Mouse (Mus musculus): Measurements from ENCODE around the gene Olfr549. TPM values are rescaled to one million over a fixed set of nuclear protein-coding genes. Genes with fewer than 3 reads are reported as not detected.

Olfr549 gene
- not detected in 2 replicates for polyA plus RNA-seq (2012; rRNA removed)

GRCm38 (mm10) chr7:102549570-102549969 is at the start of gene Olfr549:
Gene Olfr549 (plus strand): TSS chr7:102549870.
- DNase-seq (ENCODE audit: low read depth) = no peak

DNA sequence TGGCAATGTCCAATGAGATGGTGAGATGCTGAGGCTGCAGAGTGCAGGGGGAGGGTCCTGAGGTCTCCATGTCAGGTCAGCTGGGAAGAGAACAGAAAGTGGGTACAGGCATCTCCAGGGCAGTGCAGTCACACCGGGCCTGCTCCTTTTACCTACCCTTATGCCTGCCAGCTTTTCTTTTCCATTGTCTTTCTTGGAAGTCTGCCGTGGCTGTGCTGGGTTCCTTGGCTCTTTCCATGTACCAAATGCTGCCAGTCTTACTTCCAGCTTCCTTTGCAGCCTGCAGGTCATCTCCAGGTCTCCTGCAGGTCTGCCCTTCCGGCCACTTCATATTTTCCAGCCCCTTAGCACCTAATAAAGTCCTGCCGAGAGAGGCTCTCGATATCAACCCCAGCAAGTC is 47.7 kb upstream of the Olfr549 start:
- DNase-seq (ENCODE audit: low read depth) = no peak

- DNase-seq (ENCODE audit: low read depth) = no peak
Observed at GRCm38 (mm10) chr7:102506848-102507247, 42.8 kb upstream of the Olfr549 start.

DNA sequence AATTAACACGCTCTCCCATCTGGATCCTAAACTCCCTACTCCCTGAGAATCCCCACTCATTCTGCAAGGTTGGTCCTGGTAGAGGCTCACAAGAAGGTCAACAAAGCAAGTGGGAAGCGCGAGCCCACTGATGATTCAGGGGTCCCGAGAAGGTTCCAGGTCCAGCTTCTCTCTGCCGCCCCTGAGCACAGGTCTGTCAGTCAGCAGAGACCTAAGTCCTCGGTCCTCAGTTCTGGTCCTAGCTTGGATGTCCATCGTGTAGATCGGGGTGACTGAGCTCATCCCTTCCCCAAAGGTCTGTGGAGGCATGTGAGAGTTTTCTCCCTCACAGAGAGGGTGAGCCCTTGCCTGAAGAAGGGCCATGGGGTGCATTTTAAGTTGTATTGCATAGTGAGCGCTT is 41.6 kb upstream of the Olfr549 start:
- DNase-seq (ENCODE audit: low read depth) = no peak

DNA sequence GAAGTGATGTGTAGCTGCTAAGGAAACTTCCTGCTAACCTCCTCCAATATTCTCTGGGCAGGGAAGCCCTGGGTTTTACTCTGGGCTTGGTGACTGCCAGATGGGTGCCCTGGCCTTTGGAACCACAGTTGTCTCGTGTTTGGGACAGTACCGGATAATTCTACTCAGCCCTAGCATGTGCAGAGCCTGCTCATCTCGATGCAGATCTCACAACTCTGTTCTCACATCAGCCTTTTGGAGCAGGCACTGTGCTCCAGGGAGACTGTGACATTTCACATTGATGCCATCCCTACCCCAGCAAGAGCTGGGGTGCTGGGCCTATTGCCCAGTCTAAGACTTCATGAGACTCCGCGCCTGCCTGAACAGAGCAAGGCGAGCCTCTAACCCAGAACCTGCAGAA is 41.0 kb upstream of the Olfr549 start:
- no peak for DNase-seq (ENCODE audit: low read depth)

DNA sequence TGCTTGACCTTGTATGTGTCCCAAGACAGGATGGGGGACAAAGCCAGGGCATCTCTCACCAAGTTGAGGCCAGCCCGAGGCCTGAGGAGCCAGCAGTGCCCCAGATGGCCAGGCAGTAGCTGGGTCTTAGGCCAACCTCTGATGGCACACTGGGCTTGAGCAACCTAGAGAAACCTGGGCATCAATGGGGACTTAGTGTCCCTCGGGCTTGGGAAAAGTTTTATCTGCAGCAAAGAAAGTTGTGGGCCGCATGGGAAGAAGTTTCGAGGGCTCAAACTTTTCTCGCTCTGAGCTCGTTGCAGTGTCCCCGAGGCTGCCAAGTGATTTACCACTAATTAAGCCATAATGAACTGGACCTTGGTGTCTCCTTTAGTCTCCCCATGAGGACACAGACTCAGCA is 39.9 kb upstream of the Olfr549 start:
- DNase-seq (ENCODE audit: low read depth) = no peak

GRCm38 (mm10) chr7:102511927-102512326 is 37.7 kb upstream of the Olfr549 start:
- no peak for DNase-seq (ENCODE audit: low read depth)

GRCm38 (mm10) chr7:102512814-102513435 is 36.7 kb upstream of the Olfr549 start:
- DNase-seq (ENCODE audit: low read depth) = no peak

- no peak for DNase-seq (ENCODE audit: low read depth)
Observed at GRCm38 (mm10) chr7:102514144-102514543, 35.5 kb upstream of the Olfr549 start.

DNA sequence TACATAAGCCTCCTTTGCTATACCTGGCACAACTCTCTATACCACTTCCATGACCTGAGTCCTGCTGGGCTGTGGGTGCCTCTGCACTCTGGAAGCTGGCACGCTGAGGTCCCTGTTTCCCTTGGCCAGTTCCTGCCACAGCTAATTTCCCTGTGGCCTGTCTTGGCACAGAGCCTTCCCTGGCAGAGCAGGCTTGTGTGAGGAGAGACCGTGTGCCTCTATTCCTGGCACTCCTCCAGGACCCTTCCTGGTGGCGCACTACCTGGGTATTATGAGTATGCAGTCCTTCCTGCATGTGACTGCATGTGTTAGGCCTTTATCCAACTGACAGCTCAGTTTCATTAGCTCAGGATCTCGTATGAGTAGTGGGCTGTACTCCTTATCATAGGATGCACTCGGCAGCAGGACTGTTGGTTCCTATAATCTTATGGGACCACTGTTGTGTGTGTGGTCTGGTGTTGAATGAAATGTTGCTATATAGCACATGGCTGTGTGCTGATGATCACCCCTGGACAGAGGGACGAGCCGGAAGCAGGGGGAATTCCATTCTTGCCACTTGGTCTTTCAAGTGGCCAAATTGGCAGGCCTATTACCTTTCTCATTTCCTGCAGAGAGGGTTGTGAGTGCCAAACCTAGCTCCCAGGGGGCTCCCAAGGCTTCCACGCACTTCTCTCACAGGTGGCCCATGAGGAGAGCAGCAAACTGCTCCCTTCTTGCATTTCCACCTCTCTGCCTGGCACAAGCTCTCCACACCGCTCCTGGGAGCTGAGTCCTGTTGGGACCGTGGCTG is 33.2 kb upstream of the Olfr549 start:
- DNase-seq (ENCODE audit: low read depth) = no peak

GRCm38 (mm10) chr7:102517051-102517335 is 32.7 kb upstream of the Olfr549 start:
- no peak for DNase-seq (ENCODE audit: low read depth)

DNA sequence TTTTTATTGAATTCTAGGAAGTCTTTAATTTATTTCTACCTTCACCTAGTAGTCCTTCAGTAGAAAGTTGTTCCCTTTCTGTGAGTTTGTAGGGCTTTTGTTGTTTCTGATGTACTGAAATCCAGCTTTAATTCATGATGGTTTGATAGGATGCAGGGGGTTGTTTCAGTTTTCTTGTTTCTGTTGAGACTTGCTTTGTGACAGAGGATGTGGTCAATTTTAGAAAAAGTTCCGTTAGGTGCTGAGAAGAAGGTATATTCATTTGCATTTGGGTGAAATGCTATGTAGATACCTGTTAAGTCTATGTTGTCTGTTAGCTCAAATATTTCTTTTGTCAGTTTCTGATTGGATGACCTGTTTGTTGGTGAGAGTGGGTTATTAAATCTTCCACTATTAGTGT is 20.6 kb upstream of the Olfr549 start:
- no peak for DNase-seq (ENCODE audit: low read depth)

- DNase-seq (ENCODE audit: low read depth) = no peak
Observed at GRCm38 (mm10) chr7:102534449-102534848, 15.2 kb upstream of the Olfr549 start, which contains the start of gene Olfr547. Gene Olfr547 (plus strand): TSS chr7:102534749.

DNA sequence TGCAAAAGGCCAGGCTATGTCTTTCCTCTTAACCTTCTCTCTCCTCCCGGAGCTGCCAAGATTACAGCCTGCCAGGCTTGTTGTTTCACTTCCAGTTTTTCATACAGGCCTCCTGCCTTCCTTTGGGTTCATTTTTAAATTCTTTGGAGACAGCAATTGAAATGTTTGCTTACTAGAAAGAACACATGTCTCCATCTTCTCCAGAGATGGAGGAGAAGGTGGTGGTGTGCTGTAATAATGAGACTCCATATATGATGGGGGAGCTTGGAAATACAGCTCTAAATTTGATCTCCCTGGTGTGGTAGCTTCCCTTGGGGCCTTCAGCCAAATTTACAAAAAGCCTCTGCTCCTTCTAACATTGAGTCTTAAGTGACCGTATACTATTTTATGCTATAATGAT is 9.1 kb upstream of the Olfr549 start, which contains the start of gene Olfr548-ps1:
Gene Olfr548-ps1, plus strand, starts transcription at position 301 of the 400 bp plus-strand sequence.
- no peak for DNase-seq (ENCODE audit: low read depth)

DNA sequence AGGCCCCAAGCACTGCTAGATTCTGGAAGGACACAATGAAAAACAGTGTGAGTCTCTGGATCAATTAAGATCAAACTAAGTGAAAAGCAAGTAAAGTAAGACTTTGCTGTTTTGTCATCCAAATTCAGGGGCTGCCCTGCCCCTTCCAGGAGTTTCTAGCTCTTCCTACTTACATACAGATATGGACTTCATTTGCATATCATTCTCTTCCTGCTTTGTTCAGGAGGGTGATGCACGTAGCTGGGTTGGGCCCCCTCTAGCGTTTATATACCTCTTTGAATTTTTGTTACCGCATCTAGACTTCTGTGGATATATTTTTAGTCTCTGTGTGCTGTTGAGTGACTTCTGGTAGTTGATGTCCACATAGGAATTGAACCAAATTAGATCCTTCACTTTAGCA is 8.4 kb upstream of the Olfr549 start:
- no peak for DNase-seq (ENCODE audit: low read depth)

DNA sequence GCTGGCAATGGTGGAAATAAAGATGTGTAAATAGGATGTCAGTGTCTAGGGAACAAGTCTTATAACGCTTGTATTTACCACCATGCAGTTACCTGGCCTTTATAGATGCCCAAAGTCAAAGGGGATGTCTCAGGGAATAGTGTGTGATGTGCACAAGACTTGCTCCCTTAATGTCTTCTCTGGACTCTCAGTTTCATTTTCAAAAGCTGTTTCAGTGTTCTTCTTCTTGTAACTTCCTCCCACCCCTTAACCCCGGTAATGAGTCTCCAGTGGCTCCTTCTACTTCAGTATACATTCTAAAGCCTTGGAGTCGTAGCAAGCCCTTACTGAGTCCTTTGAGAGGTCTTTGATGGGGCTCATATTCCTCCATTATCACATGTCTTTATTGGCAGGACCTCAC is 3.6 kb downstream of the Olfr549 start:
- DNase-seq (ENCODE audit: low read depth) = no peak

GRCm38 (mm10) chr7:102564999-102565997 is 15.6 kb downstream of the Olfr549 start, which contains the start of gene Trim21:
Gene Trim21 (minus strand): TSS chr7:102565486.
- DNase-seq (ENCODE audit: low read depth) = peak; percentile 57

DNA sequence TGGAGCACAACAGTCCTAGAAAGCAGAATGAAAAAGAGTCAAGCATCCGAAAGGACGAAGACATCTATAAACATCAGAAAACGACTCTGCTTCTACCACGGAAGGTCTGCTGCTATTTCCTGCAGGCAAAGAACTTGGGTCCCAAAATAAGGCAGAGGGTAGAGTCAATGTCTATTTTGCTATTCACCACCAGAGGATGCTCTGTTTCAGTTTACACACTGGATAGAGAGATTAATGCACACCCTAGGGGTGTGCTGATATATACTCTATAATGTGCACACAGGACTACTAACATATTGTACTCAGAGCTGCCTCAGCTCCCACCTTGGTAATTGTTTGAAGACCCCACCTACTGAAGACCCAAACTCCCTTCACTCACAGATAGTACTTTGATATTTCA is 16.5 kb downstream of the Olfr549 start:
- DNase-seq (ENCODE audit: low read depth) = no peak

- DNase-seq (ENCODE audit: low read depth) = no peak
Observed at GRCm38 (mm10) chr7:102571142-102571541, 21.5 kb downstream of the Olfr549 start, which contains the start of gene Olfr550. Gene Olfr550 (plus strand): TSS chr7:102571442.

DNA sequence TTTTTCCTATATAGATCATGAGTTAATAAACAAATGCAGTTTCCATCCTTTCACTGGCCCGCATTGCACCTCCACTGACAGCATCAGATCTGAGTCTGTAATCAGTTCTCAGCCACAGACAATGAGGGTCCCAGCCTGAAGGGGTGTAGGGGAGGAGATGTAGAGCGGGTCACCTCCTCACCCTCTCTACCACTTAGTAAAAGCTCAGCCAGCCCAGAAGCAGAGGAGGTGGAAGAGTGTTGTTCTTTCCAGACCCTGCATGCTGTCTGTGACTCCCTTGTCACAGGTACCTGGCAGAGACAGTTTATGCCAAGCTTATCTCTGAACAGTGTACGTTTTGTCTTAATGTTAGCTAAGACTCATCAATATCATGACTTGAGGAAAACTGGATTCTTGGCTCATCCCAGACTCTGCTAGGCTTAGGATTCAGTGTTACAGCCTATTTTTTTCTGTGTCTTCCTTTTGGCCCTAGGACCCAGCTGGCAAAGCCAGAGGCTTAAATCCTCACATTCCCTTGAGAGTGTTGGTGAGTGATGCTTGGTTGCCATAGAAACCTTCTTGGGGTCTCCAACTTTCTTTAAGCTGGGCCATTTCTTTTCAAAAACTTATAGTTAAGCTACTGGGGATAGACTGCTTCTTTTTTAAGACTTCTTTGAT is 23.6 kb downstream of the Olfr549 start:
- no peak for DNase-seq (ENCODE audit: low read depth)

DNA sequence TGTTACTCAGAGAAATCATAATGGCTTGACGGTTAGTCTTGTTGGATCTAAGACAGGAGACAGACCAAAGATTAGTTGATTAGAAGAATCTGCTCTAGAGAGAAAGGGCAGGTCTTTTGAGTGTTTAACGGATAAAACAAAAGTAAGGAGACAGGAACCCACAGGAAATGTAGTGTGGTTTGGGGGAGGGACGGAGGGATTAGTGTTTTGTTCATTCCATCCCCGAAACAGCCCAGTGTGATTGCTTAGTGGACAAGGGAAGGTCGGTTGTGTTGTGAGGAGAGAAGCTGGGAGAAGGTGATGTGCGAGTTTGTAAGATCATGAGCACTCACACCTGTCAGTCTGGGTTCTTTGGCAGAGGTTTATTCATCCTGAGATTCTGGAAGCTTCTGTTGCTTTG is 26.3 kb downstream of the Olfr549 start:
- DNase-seq (ENCODE audit: low read depth) = no peak

GRCm38 (mm10) chr7:102591786-102592185 is 42.1 kb downstream of the Olfr549 start, which contains the start of gene Olfr551:
Gene Olfr551 (minus strand): TSS chr7:102591886.
- no peak for DNase-seq (ENCODE audit: low read depth)
